Mouse (Mus musculus): ENCODE results near the gene Cyp2f2.

DNA sequence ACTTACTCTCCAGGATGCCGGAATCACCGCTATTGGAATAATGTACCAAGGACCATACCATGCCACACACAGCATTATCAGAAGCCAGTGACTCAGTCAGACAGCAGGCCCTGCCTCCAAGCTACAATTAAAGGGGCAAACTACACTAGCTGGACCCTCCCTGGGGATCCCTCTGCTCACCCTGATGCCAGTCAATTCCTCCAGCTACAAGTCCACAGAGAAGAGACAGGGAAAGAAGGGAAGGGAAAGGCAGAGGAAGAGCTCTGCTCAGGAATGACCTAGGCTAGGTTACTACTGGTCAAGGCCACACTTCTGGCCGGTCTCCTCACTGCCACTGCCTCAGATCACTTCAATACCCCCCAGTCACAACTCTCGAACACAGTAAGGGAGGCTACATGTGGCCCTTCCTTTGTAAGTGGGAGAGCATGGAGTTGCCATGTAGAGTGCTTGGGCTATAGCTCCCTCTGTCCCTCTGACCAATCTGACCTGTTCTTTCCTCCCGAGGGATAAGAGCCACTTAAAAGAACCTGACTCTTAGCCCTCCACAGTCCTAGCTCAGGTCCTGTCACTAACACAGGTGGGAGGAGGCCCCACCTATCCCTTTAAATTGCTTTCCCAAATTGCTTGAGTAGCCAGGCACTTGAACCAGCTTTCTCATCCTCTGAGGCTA, 43.2 kb downstream of the Cyp2f2 start:
- TF ChIP-seq CTCF (IDR thresholded peaks at IDR 0.05; ENCODE audit: low read depth), result no peak
- no peak for TF ChIP-seq EP300 (IDR thresholded peaks at IDR 0.05; ENCODE audit: low read depth)

All from heart, postnatal 0 days (tissue).